Mouse (Mus musculus): ENCODE results near the gene Sh3d19. TPM values are rescaled to one million over a fixed set of nuclear protein-coding genes. Genes with fewer than 3 reads are reported as not detected.
A peak's percentile ranks its signal among the peaks of the same experiment; 100 is the strongest.

Gene Sh3d19
- polyA plus RNA-seq, 1 experiment from 2014 or later: 29.0 TPM

DNA sequence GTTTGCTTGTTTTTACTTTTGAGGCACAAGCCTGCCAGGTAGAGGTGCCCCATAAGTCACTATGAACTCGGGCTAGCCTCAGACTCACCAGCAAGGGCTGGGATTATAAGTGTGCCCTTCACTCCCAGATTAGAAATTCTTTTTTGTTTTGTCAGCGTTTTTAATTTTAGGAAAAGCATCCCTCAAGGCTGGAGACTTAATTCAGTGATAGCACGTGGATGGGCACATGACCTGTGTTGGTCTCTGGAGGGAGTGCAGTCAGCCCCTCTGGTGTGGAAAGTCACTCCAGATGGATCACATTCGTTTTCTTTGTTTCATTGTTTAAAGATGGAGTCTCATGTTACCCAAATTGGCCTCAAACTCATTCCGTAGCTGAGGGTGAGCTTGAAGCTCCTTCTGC, 102.0 kb downstream of the Sh3d19 start:
- TF ChIP-seq CTCF (IDR thresholded peaks at IDR 0.05; ENCODE audit: low read depth): no peak
- Histone ChIP-seq H3K9me3 (replicated peaks; ENCODE audit: low read length) (no peaks in the 10 kb centered on the region), H3K4me2 (ENCODE audit: low read length) (no peak overlapping the region), H3K36me3 (ENCODE audit: insufficient read depth, low read length) (no peaks in the 10 kb centered on the region), H3K27ac (no peak overlapping the region), H3K9ac (ENCODE audit: low read depth, low read length) (no peak overlapping the region), H3K27me3 (ENCODE audit: insufficient read depth, low read length) (no peaks in the 10 kb centered on the region), H3K4me3 (replicated peaks; ENCODE audit: low read depth, low read length) (no peak overlapping the region), H3K4me1 (replicated peaks; ENCODE audit: insufficient read depth, low read length) (no peaks in the 10 kb centered on the region)
- 72% methylated on average over 5 of the region's 5 CpGs for WGBS
- ATAC-seq (replicated peaks; ENCODE audit: low FRiP score, low read depth) (no peak), DNase-seq (ENCODE audit: low spot score) (no peak)

DNA sequence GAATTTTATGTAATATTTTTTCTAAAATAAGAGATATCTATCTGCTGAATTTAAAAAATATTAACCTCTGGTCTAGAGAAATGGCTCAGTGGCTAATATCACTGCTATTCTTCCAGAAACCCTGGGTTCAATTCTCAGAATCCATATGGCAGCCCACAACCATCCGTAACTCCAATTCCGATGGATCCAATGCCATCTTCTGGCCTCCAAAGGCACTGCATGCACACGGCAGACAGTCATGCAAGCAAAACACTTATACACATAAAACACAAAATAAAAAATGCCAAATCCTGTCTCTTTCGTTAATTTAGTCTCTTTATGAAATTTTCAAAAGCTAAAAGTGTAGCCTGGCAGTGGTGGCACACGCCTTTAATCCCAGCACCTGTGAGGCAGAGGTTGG, 104.7 kb downstream of the Sh3d19 start:
- peak; percentile 52; the same call in 1 of the 2 replicates for TF ChIP-seq CTCF (IDR thresholded peaks at IDR 0.05; ENCODE audit: low read depth)
- DNase-seq (ENCODE audit: low spot score) (no peak), ATAC-seq (replicated peaks; ENCODE audit: low FRiP score, low read depth) (no peak)
- H3K27ac ChIP-seq: no peak overlapping the region
- H3K9ac ChIP-seq (ENCODE audit: low read depth, low read length): no peak overlapping the region
- H3K4me2 ChIP-seq (ENCODE audit: low read length): no peak overlapping the region
- no peak overlapping the region for H3K4me3 ChIP-seq (replicated peaks; ENCODE audit: low read depth, low read length)
- H3K27me3 ChIP-seq (ENCODE audit: insufficient read depth, low read length): no peaks in the 10 kb centered on the region
- WGBS: 94% methylated on average over 5 of the region's 5 CpGs
- no peaks in the 10 kb centered on the region for H3K4me1 ChIP-seq (replicated peaks; ENCODE audit: insufficient read depth, low read length)
- H3K36me3 ChIP-seq (ENCODE audit: insufficient read depth, low read length): no peaks in the 10 kb centered on the region
- no peaks in the 10 kb centered on the region for H3K9me3 ChIP-seq (replicated peaks; ENCODE audit: low read length)

DNA sequence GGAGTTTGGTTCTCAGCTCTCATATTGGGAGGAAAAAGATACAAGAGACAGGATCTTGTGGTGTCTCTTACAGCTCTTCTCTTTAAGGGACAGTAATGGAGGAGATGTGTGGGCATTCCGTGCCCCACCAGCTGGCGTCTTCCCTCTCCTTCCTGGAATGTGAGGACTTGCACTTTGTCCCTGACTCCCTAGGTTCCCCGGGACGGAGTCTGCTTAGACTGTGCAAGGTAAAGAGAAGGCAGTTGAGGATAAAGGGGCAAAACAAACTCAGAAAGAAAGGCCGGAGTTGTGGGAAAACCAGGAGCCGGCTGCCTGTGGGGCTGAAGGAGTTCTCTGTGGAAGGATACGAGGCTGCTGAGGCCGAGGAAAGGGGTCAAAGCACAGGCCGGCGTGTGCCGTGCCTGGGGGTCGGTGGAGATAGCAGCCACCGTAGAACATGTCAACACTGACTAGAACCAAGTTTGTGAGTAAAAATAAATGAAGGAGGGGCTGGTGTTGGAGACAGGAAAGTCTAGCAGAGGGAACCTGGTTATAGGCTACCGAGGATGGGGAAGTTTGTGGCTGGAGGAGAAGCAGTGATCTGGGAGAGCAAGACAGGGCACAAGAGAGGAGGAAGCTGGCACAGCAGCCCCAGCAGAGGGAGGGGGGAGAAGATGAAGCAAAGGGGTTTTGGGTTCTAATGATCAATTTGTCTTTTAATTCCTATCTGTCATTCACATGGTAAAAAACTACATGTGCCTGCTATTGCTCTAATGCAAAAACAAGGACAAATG, 105.8 kb downstream of the Sh3d19 start:
- no peaks in the 10 kb centered on the region for H3K4me1 ChIP-seq (replicated peaks; ENCODE audit: insufficient read depth, low read length)
- WGBS: 70% methylated on average over 14 of the region's 14 CpGs
- H3K9ac ChIP-seq (ENCODE audit: low read depth, low read length): no peak overlapping the region
- H3K4me2 ChIP-seq (ENCODE audit: low read length): no peak overlapping the region
- H3K36me3 ChIP-seq (ENCODE audit: insufficient read depth, low read length): no peaks in the 10 kb centered on the region
- H3K27ac ChIP-seq: peak overlapping the region; percentile 47; the same call in 1 of the 2 replicates
- DNase-seq (ENCODE audit: low spot score) (no peak), ATAC-seq (replicated peaks; ENCODE audit: low FRiP score, low read depth) (peak; percentile 52; the same call in 1 of the 2 replicates)
- no peaks in the 10 kb centered on the region for H3K27me3 ChIP-seq (ENCODE audit: insufficient read depth, low read length)
- no peaks in the 10 kb centered on the region for H3K9me3 ChIP-seq (replicated peaks; ENCODE audit: low read length)
- H3K4me3 ChIP-seq (replicated peaks; ENCODE audit: low read depth, low read length): no peak overlapping the region
- TF ChIP-seq CTCF (IDR thresholded peaks at IDR 0.05; ENCODE audit: low read depth): no peak

DNA sequence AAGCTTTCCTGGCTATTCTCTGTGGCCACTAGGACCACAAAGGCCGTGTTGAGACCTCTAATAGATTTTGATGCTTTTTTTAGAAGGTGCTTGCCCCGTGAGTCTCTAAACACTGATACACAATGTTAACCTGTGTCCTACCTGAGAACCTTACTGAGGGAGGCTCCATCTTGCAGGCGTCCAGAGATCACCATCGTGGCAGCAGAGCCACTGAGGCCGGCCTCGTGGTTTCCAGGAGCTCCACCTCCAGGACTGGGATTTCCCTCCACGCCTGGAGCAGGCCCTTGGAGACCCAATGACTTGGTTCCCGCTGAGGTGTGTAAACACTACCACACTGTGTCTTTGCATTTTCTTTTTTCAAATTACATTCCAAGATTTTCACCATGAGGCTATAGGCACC, 112.1 kb downstream of the Sh3d19 start:
- no peak overlapping the region for H3K9ac ChIP-seq (ENCODE audit: low read depth, low read length)
- H3K27ac ChIP-seq: no peak overlapping the region
- H3K4me2 ChIP-seq (ENCODE audit: low read length): no peak overlapping the region
- H3K27me3 ChIP-seq (ENCODE audit: insufficient read depth, low read length): no peaks in the 10 kb centered on the region
- TF ChIP-seq CTCF (IDR thresholded peaks at IDR 0.05; ENCODE audit: low read depth): no peak
- H3K36me3 ChIP-seq (ENCODE audit: insufficient read depth, low read length): peaks cover 9% of the 10 kb centered on the region
- H3K4me3 ChIP-seq (replicated peaks; ENCODE audit: low read depth, low read length): no peak overlapping the region
- no peaks in the 10 kb centered on the region for H3K4me1 ChIP-seq (replicated peaks; ENCODE audit: insufficient read depth, low read length)
- H3K9me3 ChIP-seq (replicated peaks; ENCODE audit: low read length): no peaks in the 10 kb centered on the region
- WGBS: 94% methylated on average over 8 of the region's 8 CpGs
- no peak for ATAC-seq (replicated peaks; ENCODE audit: low FRiP score, low read depth)
- no peak for DNase-seq (ENCODE audit: low spot score)

DNA sequence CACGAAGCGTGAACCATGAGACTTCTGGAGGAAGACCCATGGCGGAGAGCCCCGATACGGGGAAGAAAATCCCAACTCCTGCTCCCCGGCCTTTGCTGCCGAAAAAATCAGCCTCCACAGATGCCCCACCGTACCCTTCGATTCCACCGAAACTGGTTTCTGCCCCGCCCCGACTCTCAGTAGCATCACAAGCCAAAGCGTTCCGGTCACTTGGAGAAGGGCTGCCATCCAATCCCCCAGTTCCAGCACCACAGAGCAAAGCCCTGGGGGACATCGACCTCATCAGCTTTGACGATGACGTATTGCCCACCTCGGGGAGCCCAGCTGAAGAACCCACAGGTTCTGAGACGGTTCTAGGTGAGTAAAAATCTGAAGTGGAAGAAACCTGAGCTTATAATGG, 114.1 kb downstream of the Sh3d19 start:
- no peaks in the 10 kb centered on the region for H3K9me3 ChIP-seq (replicated peaks; ENCODE audit: low read length)
- 88% methylated on average over 19 of the region's 19 CpGs for WGBS
- H3K4me2 ChIP-seq (ENCODE audit: low read length): no peak overlapping the region
- peaks cover 12% of the 10 kb centered on the region for H3K36me3 ChIP-seq (ENCODE audit: insufficient read depth, low read length)
- H3K27ac ChIP-seq: no peak overlapping the region
- H3K4me3 ChIP-seq (replicated peaks; ENCODE audit: low read depth, low read length): no peak overlapping the region
- no peaks in the 10 kb centered on the region for H3K4me1 ChIP-seq (replicated peaks; ENCODE audit: insufficient read depth, low read length)
- DNase-seq (ENCODE audit: low spot score) (no peak), ATAC-seq (replicated peaks; ENCODE audit: low FRiP score, low read depth) (no peak)
- no peak overlapping the region for H3K9ac ChIP-seq (ENCODE audit: low read depth, low read length)
- H3K27me3 ChIP-seq (ENCODE audit: insufficient read depth, low read length): no peaks in the 10 kb centered on the region
- no peak for TF ChIP-seq CTCF (IDR thresholded peaks at IDR 0.05; ENCODE audit: low read depth)

DNA sequence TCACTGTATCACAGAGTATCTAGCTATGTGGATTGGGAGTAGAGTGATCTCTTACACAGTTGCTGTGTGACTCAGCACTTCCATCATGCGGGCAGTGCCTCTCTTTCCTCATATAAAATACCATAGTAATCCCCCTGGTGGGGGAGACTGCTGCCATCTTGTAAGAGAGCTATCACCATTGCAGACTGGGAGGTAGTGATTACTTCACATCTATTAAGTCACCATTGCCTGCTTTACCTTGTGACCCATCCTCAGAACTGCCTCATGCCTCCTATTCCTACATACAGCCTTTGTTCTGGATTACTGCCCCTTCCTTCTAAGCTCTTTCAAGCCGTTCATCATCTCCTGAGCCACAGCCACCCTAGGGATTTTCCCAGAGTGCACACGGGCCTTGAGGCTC, 117.0 kb downstream of the Sh3d19 start:
- DNase-seq (ENCODE audit: low spot score) (no peak), ATAC-seq (replicated peaks; ENCODE audit: low FRiP score, low read depth) (no peak)
- Histone ChIP-seq H3K4me1 (replicated peaks; ENCODE audit: insufficient read depth, low read length) (no peaks in the 10 kb centered on the region), H3K4me2 (ENCODE audit: low read length) (no peak overlapping the region), H3K4me3 (replicated peaks; ENCODE audit: low read depth, low read length) (no peak overlapping the region), H3K9me3 (replicated peaks; ENCODE audit: low read length) (no peaks in the 10 kb centered on the region), H3K36me3 (ENCODE audit: insufficient read depth, low read length) (peaks cover 12% of the 10 kb centered on the region), H3K9ac (ENCODE audit: low read depth, low read length) (no peak overlapping the region), H3K27ac (no peak overlapping the region), H3K27me3 (ENCODE audit: insufficient read depth, low read length) (no peaks in the 10 kb centered on the region)
- no peak for TF ChIP-seq CTCF (IDR thresholded peaks at IDR 0.05; ENCODE audit: low read depth)
- WGBS: 67% methylated on average over 3 of the region's 3 CpGs

Measured in kidney, postnatal 0 days (tissue).